Comparison of ENCODE assay signal across 14 mouse cellular contexts in genomic region chr5:111519059-111519458, GRCm38 (mm10).
DNase-seq lines count a peak whose midpoint lies in the region; ATAC-seq and TF ChIP-seq lines count a peak whose summit lies in the region.
"Had no signal": no experiment of that assay in that cellular context is flagged by ENCODE, and none has a peak within 500 bp of the region (broad histone marks: within the 10 kb centered on the region; RNA-seq: fewer than 3 reads in every experiment).

No protein-coding gene starts in this region.

- H3K27me3 ChIP-seq in heart, embryonic 12.5 days (replicated peaks) = peaks cover 2% of the 10 kb centered on the region
- H3K27me3 ChIP-seq in forebrain, embryonic 14.5 days (replicated peaks; ENCODE audit: control insufficient read depth, insufficient read depth, low read length) = no peaks in the 10 kb centered on the region
- H3K27me3 ChIP-seq in liver, embryonic 12.5 days (replicated peaks) = no peaks in the 10 kb centered on the region
- no peaks in the 10 kb centered on the region for H3K27me3 ChIP-seq in midbrain, embryonic 15.5 days (replicated peaks)
- H3K27me3 ChIP-seq in kidney, embryonic 16.5 days (ENCODE audit: insufficient read depth, low read length) = peaks cover 5% of the 10 kb centered on the region; the same call in 1 of the 2 replicates
- H3K27me3 ChIP-seq: limb, embryonic 12.5 days; stomach, embryonic 15.5 days had no signal

- ATAC-seq in heart, embryonic 12.5 days (ENCODE audit: insufficient number of reproducible peaks, low FRiP score) = no peak
- peak; percentile 54 for ATAC-seq in forebrain, embryonic 14.5 days
- peak; percentile 36 for ATAC-seq in liver, embryonic 12.5 days
- ATAC-seq in midbrain, embryonic 15.5 days (replicated peaks) = peak; percentile 33; the same call in 1 of the 2 replicates
- no peak for ATAC-seq in kidney, embryonic 16.5 days (ENCODE audit: low FRiP score, low TSS enrichment)

- H3K27ac ChIP-seq in heart, embryonic 12.5 days (ENCODE audit: poor library complexity, severe bottlenecking) = 0 out of 2 replicates have a peak overlapping the region, but pooled peaks have one; percentile 11
- peak overlapping the region; percentile 93 for H3K27ac ChIP-seq in forebrain, embryonic 14.5 days (ENCODE audit: low read depth, low read length)
- 0 out of 2 replicates have a peak overlapping the region, but pooled peaks have one; percentile 6 for H3K27ac ChIP-seq in liver, embryonic 12.5 days
- H3K27ac ChIP-seq in midbrain, embryonic 15.5 days = peak overlapping the region; percentile 81
- H3K27ac ChIP-seq in kidney, embryonic 16.5 days (ENCODE audit: low read length) = no peak overlapping the region
- H3K27ac ChIP-seq in left cerebral cortex, adult 2 months = no peak overlapping the region
- H3K27ac ChIP-seq: limb, embryonic 12.5 days; macrophage; stomach, embryonic 15.5 days had no signal

- no peak for TF ChIP-seq CTCF in left cerebral cortex, adult 2 months (IDR thresholded peaks at IDR 0.05)

- no peak for DNase-seq in heart, postnatal 10 days
- no peak for DNase-seq in forebrain, embryonic 14.5 days (ENCODE audit: low spot score)
- DNase-seq in cerebellum, postnatal 36 days = no peak
- no peak for DNase-seq in left cerebral cortex, adult 2 months (ENCODE audit: extremely low spot score in 1 of 2, low spot score in 2 of 2)
- DNase-seq: cerebellum, adult 8-10 months; kidney, adult 18-20 months; layer of hippocampus, adult 9-11 months had no signal

- H3K9ac ChIP-seq in heart, embryonic 12.5 days = no peak overlapping the region
- H3K9ac ChIP-seq in forebrain, embryonic 14.5 days (ENCODE audit: low read length) = peak overlapping the region; percentile 40; the same call in 1 of the 2 replicates
- no peak overlapping the region for H3K9ac ChIP-seq in liver, embryonic 12.5 days
- no peak overlapping the region for H3K9ac ChIP-seq in midbrain, embryonic 15.5 days
- no peak overlapping the region for H3K9ac ChIP-seq in kidney, embryonic 16.5 days (replicated peaks; ENCODE audit: low read length)
- H3K9ac ChIP-seq: limb, embryonic 12.5 days; stomach, embryonic 15.5 days had no signal

- H3K9me3 ChIP-seq in heart, embryonic 12.5 days (replicated peaks) = no peaks in the 10 kb centered on the region
- H3K9me3 ChIP-seq in forebrain, embryonic 14.5 days (replicated peaks; ENCODE audit: control insufficient read depth, low read length) = no peaks in the 10 kb centered on the region
- H3K9me3 ChIP-seq in liver, embryonic 12.5 days (replicated peaks) = no peaks in the 10 kb centered on the region
- no peaks in the 10 kb centered on the region for H3K9me3 ChIP-seq in midbrain, embryonic 15.5 days
- no peaks in the 10 kb centered on the region for H3K9me3 ChIP-seq in kidney, embryonic 16.5 days (ENCODE audit: low read length)
- H3K9me3 ChIP-seq: limb, embryonic 12.5 days; stomach, embryonic 15.5 days had no signal

- no peak overlapping the region for H3K4me3 ChIP-seq in heart, embryonic 12.5 days
- H3K4me3 ChIP-seq in forebrain, embryonic 14.5 days (ENCODE audit: low read depth, low read length) = no peak overlapping the region
- no peak overlapping the region for H3K4me3 ChIP-seq in liver, embryonic 12.5 days
- H3K4me3 ChIP-seq in midbrain, embryonic 15.5 days = no peak overlapping the region
- H3K4me3 ChIP-seq in kidney, embryonic 16.5 days (ENCODE audit: low read length) = no peak overlapping the region
- H3K4me3 ChIP-seq in left cerebral cortex, adult 2 months = no peak overlapping the region
- H3K4me3 ChIP-seq: limb, embryonic 12.5 days; stomach, embryonic 15.5 days had no signal

- WGBS in heart, embryonic 12.5 days = 49% methylated on average over 3 of the region's 3 CpGs
- 35% methylated on average over 3 of the region's 3 CpGs for WGBS in forebrain, embryonic 14.5 days
- WGBS in liver, embryonic 12.5 days (ENCODE audit: insufficient replicate concordance) = 33% methylated on average over 3 of the region's 3 CpGs
- 38% methylated on average over 3 of the region's 3 CpGs for WGBS in midbrain, embryonic 15.5 days
- WGBS in kidney, embryonic 16.5 days = 65% methylated on average over 3 of the region's 3 CpGs

- no peak overlapping the region for H3K4me2 ChIP-seq in heart, embryonic 12.5 days
- H3K4me2 ChIP-seq in forebrain, embryonic 14.5 days (ENCODE audit: low read length) = no peak overlapping the region
- H3K4me2 ChIP-seq in liver, embryonic 12.5 days = peak overlapping the region; percentile 43
- H3K4me2 ChIP-seq in midbrain, embryonic 15.5 days = no peak overlapping the region
- H3K4me2 ChIP-seq in kidney, embryonic 16.5 days (replicated peaks; ENCODE audit: low read depth, low read length) = no peak overlapping the region
- H3K4me2 ChIP-seq: limb, embryonic 12.5 days; stomach, embryonic 15.5 days had no signal

- H3K4me1 ChIP-seq in heart, embryonic 12.5 days (replicated peaks) = peaks cover 40% of the 10 kb centered on the region
- H3K4me1 ChIP-seq in forebrain, embryonic 14.5 days (ENCODE audit: control insufficient read depth, insufficient read depth, low read length) = peaks cover 20% of the 10 kb centered on the region
- peaks cover 35% of the 10 kb centered on the region for H3K4me1 ChIP-seq in liver, embryonic 12.5 days
- H3K4me1 ChIP-seq in midbrain, embryonic 15.5 days = peaks cover 18% of the 10 kb centered on the region
- peaks cover 4% of the 10 kb centered on the region; the same call in 1 of the 2 replicates for H3K4me1 ChIP-seq in kidney, embryonic 16.5 days (ENCODE audit: insufficient read depth, low read length)
- H3K4me1 ChIP-seq: stomach, embryonic 15.5 days had no signal

- intact Hi-C loops in heart, postnatal 10 days (cut with DNase I) = no loop called here
- intact Hi-C loops in left cerebral cortex, adult 2 months (cut with DNase I) = no loop called here

- no peaks in the 10 kb centered on the region for H3K36me3 ChIP-seq in heart, embryonic 12.5 days
- no peaks in the 10 kb centered on the region for H3K36me3 ChIP-seq in forebrain, embryonic 14.5 days (ENCODE audit: control insufficient read depth, insufficient read depth, low read length)
- H3K36me3 ChIP-seq in liver, embryonic 12.5 days = no peaks in the 10 kb centered on the region
- no peaks in the 10 kb centered on the region for H3K36me3 ChIP-seq in midbrain, embryonic 15.5 days (replicated peaks)
- no peaks in the 10 kb centered on the region for H3K36me3 ChIP-seq in kidney, embryonic 16.5 days (ENCODE audit: insufficient read depth, low read length)
- H3K36me3 ChIP-seq: limb, embryonic 12.5 days; stomach, embryonic 15.5 days had no signal

Comparison
In these comparisons a context has a peak if more than half of its experiments do, and no peak if none do; other contexts are left out.
1. ATAC-seq: peak in forebrain, embryonic 14.5 days (single experiment), liver, embryonic 12.5 days (single experiment) and midbrain, embryonic 15.5 days (single experiment); none in heart, embryonic 12.5 days (single experiment) and kidney, embryonic 16.5 days (single experiment).
2. H3K27ac ChIP-seq: peak in heart, embryonic 12.5 days (single experiment), forebrain, embryonic 14.5 days (single experiment), liver, embryonic 12.5 days (single experiment) and midbrain, embryonic 15.5 days (single experiment); none in kidney, embryonic 16.5 days (single experiment) and left cerebral cortex, adult 2 months (single experiment).